Mouse (Mus musculus) liver, embryonic 14.5 days (tissue): ENCODE results near the gene Lyrm4. TPM values are rescaled to one million over a fixed set of nuclear protein-coding genes. Genes with fewer than 3 reads are reported as not detected.

ENCODE experiments used
- ATAC-seq: fragments of 200-750 bp; cut with Nextera tagmentation; 2 replicates; pipeline ENCODE4 v1.8.0; 2017; ENCODE audit warnings: moderate number of reproducible peaks, mild to moderate bottlenecking, moderate library complexity; ENCODE audit not compliant: insufficient read depth
- DNase-seq, 3 experiments: peaks; one replicate each; pipeline ENCODE4 v3.0.0-alpha.2; 2012 to 2013; ENCODE audit warnings: low read depth in 3 of 3, low spot score in 3 of 3
- H3K27ac ChIP-seq: fragments of 300-500 bp; sonication (generic); 2 replicates; pipeline ENCODE4 v1.5.1; 2014; ENCODE audit warnings: moderate library complexity, mild to moderate bottlenecking, control low read depth, inconsistent platforms
- H3K27me3 ChIP-seq: fragments of 300-500 bp; sonication (generic); 2 replicates; pipeline ENCODE4 v1.6.1; 2014; ENCODE audit warnings: mild to moderate bottlenecking, low read length, moderate library complexity; ENCODE audit not compliant: control insufficient read depth, insufficient read depth
- H3K36me3 ChIP-seq: fragments of 300-500 bp; sonication (generic); replicated peaks from 2 replicates; pipeline ENCODE4 v1.6.1; 2014; ENCODE audit warnings: low read depth; ENCODE audit not compliant: control insufficient read depth, insufficient read depth
- H3K4me1 ChIP-seq, 2 experiments: fragments of 200-500 bp in 1 of 2; fragments of 300-500 bp in 1 of 2; sonication (generic) in 1 of 2; replicated peaks; 2 replicates each; pipeline ENCODE4 v1.6.1; 2012 to 2014; ENCODE audit warnings: antibody characterized with exemption in 1 of 2, inconsistent platforms in 1 of 2, low read length in 1 of 2; ENCODE audit not compliant: control insufficient read depth in 2 of 2, insufficient read depth in 2 of 2
- H3K4me2 ChIP-seq: fragments of 300-500 bp; sonication (generic); 2 replicates; pipeline ENCODE4 v1.6.1; 2014; ENCODE audit warnings: low read depth, mild to moderate bottlenecking, control low read depth, moderate library complexity
- H3K4me3 ChIP-seq, 2 experiments: fragments of 200-500 bp in 1 of 2; fragments of 300-500 bp in 1 of 2; sonication (generic) in 1 of 2; 2 replicates each; pipeline ENCODE4 v1.5.1; 2012 to 2014; ENCODE audit warnings: low read depth in 2 of 2, low read length in 2 of 2, mild to moderate bottlenecking in 2 of 2, control low read depth in 1 of 2, inconsistent platforms in 1 of 2, moderate library complexity in 1 of 2; ENCODE audit not compliant: insufficient read depth in 1 of 2
- H3K9ac ChIP-seq: fragments of 300-500 bp; sonication (generic); replicated peaks from 2 replicates; pipeline ENCODE4 v1.6.1; 2014; ENCODE audit warnings: mild to moderate bottlenecking, control low read depth, moderate library complexity
- H3K9me3 ChIP-seq: fragments of 300-500 bp; sonication (generic); 2 replicates; pipeline ENCODE4 v1.6.1; 2016; ENCODE audit warnings: low read length, mixed read lengths; ENCODE audit not compliant: control insufficient read depth
- CTCF ChIP-seq: IDR thresholded peaks from 2 replicates; pipeline ENCODE4 v1.5.1; 2016; ENCODE audit warnings: antibody characterized with exemption, low read depth, control low read depth
- EP300 ChIP-seq: IDR thresholded peaks from 2 replicates; pipeline ENCODE4 v1.6.1; 2016; ENCODE audit warnings: antibody characterized with exemption, low read depth
- WGBS: fragments of 180-500 bp; shearing (Covaris S2); extraction: QIAGEN DNeasy Blood & Tissue Kit; methylation state at CpG from one replicate; pipeline ENCODE4 v1.1.7; 2014; ENCODE audit not compliant: insufficient replicate concordance; 5-methylcytosine and 5-hydroxymethylcytosine counted together
- polyA plus RNA-seq, 2 experiments: library from polyadenylated mRNA; depleted of rRNA in 1 of 2; stranded (reverse) in 1 of 2; unstranded in 1 of 2; fragments of >200 nt; fragmentation: Nextera tagmentation in 1 of 2; extraction: Ambion mirVana in 1 of 2; gene quantifications; 2 replicates each; pipeline versions ENCODE4 v1.2.1 to v1.2.3; 2012 to 2014

The Lyrm4 gene
- polyA plus RNA-seq, 2 experiments: 6.8 to 28.8 TPM

- no peak overlapping the region for H3K4me2 ChIP-seq
- H3K4me3 ChIP-seq: no peak overlapping the region
- TF ChIP-seq EP300: no peak
- TF ChIP-seq CTCF: no peak
- H3K27me3 ChIP-seq: no peaks in the 10 kb centered on the region
- WGBS: 57% methylated on average over 20 of the region's 20 CpGs
- no peaks in the 10 kb centered on the region for H3K9me3 ChIP-seq
- no peak for ATAC-seq
- H3K4me1 ChIP-seq: peaks cover 0 to 6% of the 10 kb centered on the region in 2 experiments; a peak in 1 of 4 replicates
- H3K9ac ChIP-seq: no peak overlapping the region
- H3K27ac ChIP-seq: no peak overlapping the region
- no peak for DNase-seq
- H3K36me3 ChIP-seq: no peaks in the 10 kb centered on the region
These were observed 170.5 kb downstream of the Lyrm4 start for GRCm38 (mm10) chr13:35946659-35947353.

- TF ChIP-seq EP300: no peak
- TF ChIP-seq CTCF: no peak
- WGBS: 38% methylated on average over 5 of the region's 5 CpGs
- DNase-seq: no peak
- Histone ChIP-seq H3K9ac (no peak overlapping the region), H3K4me2 (no peak overlapping the region), H3K9me3 (no peaks in the 10 kb centered on the region), H3K4me1 (no peaks in the 10 kb centered on the region), H3K4me3 (no peak overlapping the region), H3K27ac (no peak overlapping the region), H3K36me3 (no peaks in the 10 kb centered on the region), H3K27me3 (no peaks in the 10 kb centered on the region)
- ATAC-seq: no peak
These were observed 176.4 kb downstream of the Lyrm4 start for GRCm38 (mm10) chr13:35940934-35941333.

GRCm38 (mm10) chr13:35939871-35940665 lies 177.3 kb downstream of the Lyrm4 start:
- no peak for ATAC-seq
- Histone ChIP-seq H3K4me3 (no peak overlapping the region), H3K27me3 (no peaks in the 10 kb centered on the region), H3K36me3 (no peaks in the 10 kb centered on the region), H3K4me2 (no peak overlapping the region), H3K27ac (no peak overlapping the region), H3K9me3 (no peaks in the 10 kb centered on the region), H3K9ac (no peak overlapping the region), H3K4me1 (no peaks in the 10 kb centered on the region)
- no peak for TF ChIP-seq EP300
- TF ChIP-seq CTCF: no peak
- 54% methylated on average over 18 of the region's 18 CpGs for WGBS
- DNase-seq: no peak

GRCm38 (mm10) chr13:35937991-35938390 lies 179.3 kb downstream of the Lyrm4 start:
- no peak overlapping the region for H3K4me3 ChIP-seq
- H3K9me3 ChIP-seq: no peaks in the 10 kb centered on the region
- 54% methylated on average over 2 of the region's 2 CpGs for whole genome bisulfite sequencing
- no peak overlapping the region for H3K4me2 ChIP-seq
- no peak for TF ChIP-seq EP300
- H3K9ac ChIP-seq: no peak overlapping the region
- ATAC-seq (no peak), DNase-seq (no peak)
- H3K4me1 ChIP-seq: no peaks in the 10 kb centered on the region
- no peak overlapping the region for H3K27ac ChIP-seq
- H3K36me3 ChIP-seq: no peaks in the 10 kb centered on the region
- no peaks in the 10 kb centered on the region for H3K27me3 ChIP-seq

Other genes with a start within 250 kb of the Lyrm4 start
- 2.5 and 4.3 TPM in 2 replicates for gene Rpp40, start 211.2 kb downstream of the Lyrm4 start, polyA plus RNA-seq (2012; rRNA removed)
- gene Rpp40, start 211.2 kb downstream of the Lyrm4 start, polyA plus RNA-seq (2014; fragmentation: Nextera tagmentation; extraction: Ambion mirVana): 8.8 and 10.3 TPM in 2 replicates
- 0.25 and 0.35 TPM in 2 replicates for gene Ppp1r3g, start 158.7 kb downstream of the Lyrm4 start, polyA plus RNA-seq (2012; rRNA removed)
- gene Ppp1r3g, start 158.7 kb downstream of the Lyrm4 start, polyA plus RNA-seq (2014; fragmentation: Nextera tagmentation; extraction: Ambion mirVana): 0.35 and 0.63 TPM in 2 replicates
- 15.2 and 18.8 TPM in 2 replicates for gene Fars2, start 114 bp downstream of the Lyrm4 start, polyA plus RNA-seq (2012; rRNA removed)
- 23.0 and 29.8 TPM in 2 replicates for gene Fars2, start 114 bp downstream of the Lyrm4 start, polyA plus RNA-seq (2014; fragmentation: Nextera tagmentation; extraction: Ambion mirVana)